Mouse (Mus musculus) kidney, adult 2 months (tissue): ENCODE data around the gene Fbxl13. TPM values are rescaled to one million over a fixed set of nuclear protein-coding genes. Genes with fewer than 3 reads are reported as not detected.
A peak's percentile ranks its signal among the peaks of the same experiment; 100 is the strongest.

Experiments
- DNase-seq: peaks from one replicate; pipeline ENCODE4 v3.0.0; 2021
- H3K27ac ChIP-seq: fragments of 200-500 bp; 2 replicates; pipeline ENCODE4 v1.5.1; 2012; ENCODE audit warnings: low read depth, low read length, control low read depth, inconsistent platforms; ENCODE audit not compliant: insufficient read depth
- H3K27me3 ChIP-seq: fragments of 200-500 bp; replicated peaks from 2 replicates; pipeline ENCODE4 v1.6.1; 2012; ENCODE audit warnings: mild to moderate bottlenecking, moderate library complexity, low read length, inconsistent platforms; ENCODE audit not compliant: control insufficient read depth, insufficient read depth
- H3K36me3 ChIP-seq: fragments of 200-500 bp; 2 replicates; pipeline ENCODE4 v1.6.1; 2012; ENCODE audit warnings: mild to moderate bottlenecking, moderate library complexity, low read length, inconsistent platforms; ENCODE audit not compliant: control insufficient read depth, insufficient read depth
- H3K4me1 ChIP-seq: fragments of 200-500 bp; 2 replicates; pipeline ENCODE4 v1.6.1; 2011; ENCODE audit warnings: low read length; ENCODE audit not compliant: control insufficient read depth, insufficient read depth
- H3K4me3 ChIP-seq: fragments of 200-500 bp; 2 replicates; pipeline ENCODE4 v1.5.1; 2011; ENCODE audit warnings: mild to moderate bottlenecking, low read depth, low read length, control low read depth; ENCODE audit not compliant: insufficient read depth
- CTCF ChIP-seq: fragments of 200-500 bp; conservative IDR thresholded peaks from 2 replicates; pipeline ENCODE4 v1.5.1; 2011; ENCODE audit warnings: low read depth, mild to moderate bottlenecking, control low read depth, low read length, moderate library complexity, mixed read lengths; ENCODE audit not compliant: insufficient read depth, insufficient read length
- POLR2A ChIP-seq: fragments of 200-500 bp; IDR thresholded peaks from one replicate; pipeline ENCODE4 v1.6.1; 2011; ENCODE audit warnings: low read depth, low read length, control low read depth
- WGBS: fragments of 180-500 bp; shearing (Covaris S2); methylation state at CpG from one replicate; pipeline ENCODE4 v1.1.7; 2018; 5-methylcytosine and 5-hydroxymethylcytosine counted together
- polyA plus RNA-seq: library from polyadenylated mRNA; depleted of rRNA; stranded (reverse); fragments of >200 nt; gene quantifications from 2 replicates; pipeline ENCODE4 v1.2.3, GENCODE M21; 2012

The Fbxl13 gene
- polyA plus RNA-seq, 1 experiment: 0.05 TPM

DNA sequence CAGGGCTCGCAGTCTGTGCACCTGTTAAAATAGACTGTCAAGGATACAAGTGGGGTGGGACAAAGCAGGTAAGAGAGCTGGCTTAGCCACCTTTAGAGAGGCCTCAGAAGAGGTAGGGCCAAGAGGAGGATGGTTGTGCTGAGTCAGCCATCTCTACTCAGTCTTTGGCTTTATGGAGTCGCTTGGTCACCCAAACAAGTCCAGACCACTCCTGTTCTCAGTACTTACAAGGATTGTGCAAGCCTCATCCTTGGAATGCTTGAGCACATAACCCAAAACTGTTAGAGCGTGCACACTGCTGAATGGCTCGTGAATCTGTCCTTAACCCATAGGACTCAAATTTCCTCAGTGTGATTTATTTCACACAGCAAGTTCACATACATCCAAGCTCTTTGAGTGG, 91.7 kb downstream of the Fbxl13 start:
- H3K27me3 ChIP-seq: no peaks in the 10 kb centered on the region
- H3K4me1 ChIP-seq: no peaks in the 10 kb centered on the region
- no peak for DNase-seq
- no peak overlapping the region for H3K4me3 ChIP-seq
- no peak overlapping the region for H3K27ac ChIP-seq
- 60% methylated on average over 4 of the region's 4 CpGs for WGBS
- TF ChIP-seq POLR2A (no peak), CTCF (no peak)
- H3K36me3 ChIP-seq: no peaks in the 10 kb centered on the region

DNA sequence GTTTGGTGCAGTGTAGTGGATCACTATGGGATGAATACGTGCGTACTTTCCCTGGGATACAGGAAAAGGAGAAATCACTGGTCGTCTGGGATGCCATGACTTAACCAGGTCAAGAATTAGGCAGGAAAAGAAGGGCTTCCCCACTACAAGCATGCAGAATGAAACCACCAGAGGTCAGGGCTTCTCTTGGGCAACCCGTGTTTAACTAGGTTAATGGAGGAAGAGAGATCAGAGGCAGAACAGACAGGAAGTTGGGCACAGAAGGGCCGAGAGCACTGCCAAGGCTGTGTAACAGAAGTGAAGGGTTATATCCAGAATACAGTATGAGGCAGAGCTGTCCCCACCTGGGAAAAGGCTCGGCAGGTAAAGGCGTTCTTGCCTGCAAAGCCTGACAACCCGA, 98.4 kb downstream of the Fbxl13 start:
- no peak overlapping the region for H3K4me3 ChIP-seq
- no peaks in the 10 kb centered on the region for H3K27me3 ChIP-seq
- no peaks in the 10 kb centered on the region for H3K4me1 ChIP-seq
- no peak overlapping the region for H3K27ac ChIP-seq
- TF ChIP-seq POLR2A (no peak), CTCF (no peak)
- WGBS: 76% methylated on average over 8 of the region's 8 CpGs
- H3K36me3 ChIP-seq: no peaks in the 10 kb centered on the region
- DNase-seq: no peak

DNA sequence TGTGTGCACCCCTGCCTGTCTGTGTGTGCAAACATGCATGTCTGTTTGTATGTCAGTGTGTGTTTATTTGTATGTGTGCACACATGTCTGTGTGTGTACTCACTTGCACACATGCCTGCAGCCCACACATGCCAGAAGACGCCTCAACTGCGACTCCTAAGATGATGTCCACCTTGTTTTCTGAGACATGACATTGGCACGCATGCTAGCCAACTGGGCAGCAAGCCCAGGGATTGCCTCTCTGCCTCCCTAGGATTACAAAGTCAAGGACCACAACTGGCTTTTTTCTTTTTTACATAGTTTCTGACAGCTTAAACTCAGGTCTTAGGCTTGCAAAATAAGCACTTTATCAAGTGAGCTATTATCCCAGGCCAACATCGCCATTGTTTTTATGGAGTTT, 99.6 kb downstream of the Fbxl13 start:
- H3K4me1 ChIP-seq: no peaks in the 10 kb centered on the region
- H3K27ac ChIP-seq: no peak overlapping the region
- no peak overlapping the region for H3K4me3 ChIP-seq
- H3K36me3 ChIP-seq: no peaks in the 10 kb centered on the region
- DNase-seq: no peak
- WGBS: 75% methylated on average over 4 of the region's 4 CpGs
- no peaks in the 10 kb centered on the region for H3K27me3 ChIP-seq
- TF ChIP-seq CTCF (no peak), POLR2A (no peak)

DNA sequence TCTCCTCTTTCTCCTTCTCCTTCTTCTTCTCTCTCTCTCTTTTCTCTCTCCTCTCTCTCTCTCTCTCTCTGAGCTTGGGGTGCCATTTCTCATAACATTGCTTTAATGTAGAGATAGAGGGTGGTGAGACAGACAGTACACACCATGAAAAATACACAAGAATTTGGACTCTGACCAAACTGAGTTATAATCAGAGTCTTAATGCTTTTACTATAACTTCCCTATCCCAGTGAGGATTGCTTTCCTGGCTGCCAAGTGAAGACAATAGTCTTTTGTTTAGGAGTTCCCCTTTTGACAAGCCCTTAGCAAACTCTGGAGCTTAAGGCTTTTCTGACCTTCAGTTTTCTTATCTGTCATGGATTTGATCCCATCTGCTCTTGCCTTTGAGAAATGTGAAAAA, 100.2 kb downstream of the Fbxl13 start:
- Histone ChIP-seq H3K27ac (no peak overlapping the region), H3K27me3 (no peaks in the 10 kb centered on the region), H3K4me1 (no peaks in the 10 kb centered on the region), H3K4me3 (no peak overlapping the region), H3K36me3 (no peaks in the 10 kb centered on the region)
- no peak for DNase-seq
- TF ChIP-seq CTCF (no peak), POLR2A (no peak)

DNA sequence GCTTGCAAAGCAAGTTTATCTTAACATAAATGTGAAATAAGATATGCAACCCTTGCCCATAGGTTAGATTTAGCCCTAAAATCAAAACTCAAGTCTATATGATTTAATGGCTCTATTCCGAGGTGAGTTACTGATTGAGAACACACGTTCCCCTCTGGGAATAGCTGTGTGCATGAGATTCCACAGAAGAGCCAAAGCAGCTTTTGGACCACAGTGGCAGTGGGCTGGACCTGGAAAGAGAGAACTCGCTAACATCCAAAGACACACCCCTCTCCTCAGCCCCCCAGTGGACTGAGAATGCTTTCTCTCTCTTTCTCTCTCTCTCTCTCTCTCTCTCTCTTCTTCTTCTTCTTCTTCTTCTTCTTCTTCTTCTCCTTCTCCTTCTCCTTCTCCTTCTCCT, 100.6 kb downstream of the Fbxl13 start:
- Histone ChIP-seq H3K27ac (no peak overlapping the region), H3K36me3 (no peaks in the 10 kb centered on the region), H3K4me1 (no peaks in the 10 kb centered on the region), H3K4me3 (no peak overlapping the region), H3K27me3 (no peaks in the 10 kb centered on the region)
- 64% methylated on average over 3 of the region's 3 CpGs for WGBS
- DNase-seq: no peak
- TF ChIP-seq POLR2A (no peak), CTCF (no peak)

- H3K27me3 ChIP-seq: no peaks in the 10 kb centered on the region
- H3K4me1 ChIP-seq: no peaks in the 10 kb centered on the region
- peak within 1 kb of the TSS; percentile 28 for H3K4me3 ChIP-seq
- DNase-seq: no peak
- TF ChIP-seq POLR2A (no peak), CTCF (no peak)
- WGBS: 17% methylated on average over 17 of the region's 17 CpGs
- H3K27ac ChIP-seq: no peak within 1 kb of the TSS
- no peaks in the 10 kb centered on the region for H3K36me3 ChIP-seq
These were observed 101.8 kb downstream of the Fbxl13 start, which contains the start of gene Lrrc17 for GRCm38 (mm10) chr5:21543409-21544201. Gene Lrrc17 (plus strand): TSS chr5:21543559.

DNA sequence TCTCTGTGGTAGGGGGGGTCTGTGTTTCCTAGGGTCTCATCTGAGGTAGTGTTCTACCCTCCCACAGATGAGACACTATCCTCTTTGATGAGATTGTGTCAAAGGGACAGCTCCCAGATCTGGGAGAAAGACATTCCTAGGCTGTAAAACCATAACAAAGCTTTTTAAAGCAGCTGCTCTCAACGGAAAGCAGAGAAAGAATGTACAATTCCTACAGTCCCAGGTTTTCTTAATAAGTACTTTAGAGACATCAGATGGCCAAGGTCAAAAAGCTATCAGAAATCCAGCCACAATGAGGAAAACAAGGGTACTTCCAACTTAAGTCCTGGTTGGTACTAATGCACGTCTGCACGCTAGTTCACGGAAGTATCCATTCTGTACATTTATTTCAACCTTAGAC, 103.2 kb downstream of the Fbxl13 start:
- H3K27ac ChIP-seq: no peak overlapping the region
- TF ChIP-seq POLR2A: no peak
- TF ChIP-seq CTCF: no peak
- H3K4me3 ChIP-seq: no peak overlapping the region
- WGBS: 73% methylated on average over 4 of the region's 4 CpGs
- no peak for DNase-seq
- no peaks in the 10 kb centered on the region for H3K36me3 ChIP-seq
- H3K4me1 ChIP-seq: no peaks in the 10 kb centered on the region
- H3K27me3 ChIP-seq: no peaks in the 10 kb centered on the region
